Mouse (Mus musculus) forebrain, postnatal 0 days (tissue): ENCODE data around the gene Tle6. TPM values are rescaled to one million over a fixed set of nuclear protein-coding genes. Genes with fewer than 3 reads are reported as not detected.
A peak's percentile ranks its signal among the peaks of the same experiment; 100 is the strongest.

ENCODE experiments used
- ATAC-seq: fragments of 200-750 bp; cut with Nextera tagmentation; 2 replicates; pipeline ENCODE4 v1.8.0; 2017; ENCODE audit warnings: mild to moderate bottlenecking, moderate library complexity
- DNase-seq: peaks from one replicate; pipeline ENCODE4 v3.0.0-alpha.2; 2015
- H3K27ac ChIP-seq: fragments of 300-500 bp; sonication (generic); 2 replicates; pipeline ENCODE4 v1.5.1; 2014; ENCODE audit warnings: low read depth, mild to moderate bottlenecking, antibody characterized with exemption, low read length, moderate library complexity, mixed read lengths
- H3K27me3 ChIP-seq: fragments of 300-500 bp; sonication (generic); 2 replicates; pipeline ENCODE4 v1.6.1; 2014; ENCODE audit warnings: mild to moderate bottlenecking, low read length, mixed read lengths; ENCODE audit not compliant: insufficient read depth
- H3K36me3 ChIP-seq: fragments of 300-500 bp; sonication (generic); 2 replicates; pipeline ENCODE4 v1.6.1; 2014; ENCODE audit warnings: mild to moderate bottlenecking, moderate library complexity; ENCODE audit not compliant: insufficient read depth
- H3K4me1 ChIP-seq: fragments of 300-500 bp; sonication (generic); 2 replicates; pipeline ENCODE4 v1.6.1; 2014; ENCODE audit warnings: antibody characterized with exemption; ENCODE audit not compliant: insufficient read depth
- H3K4me2 ChIP-seq: fragments of 300-500 bp; sonication (generic); 2 replicates; pipeline ENCODE4 v1.6.1; 2014; ENCODE audit warnings: low read depth, mild to moderate bottlenecking, moderate library complexity
- H3K4me3 ChIP-seq: fragments of 300-500 bp; sonication (generic); 2 replicates; pipeline ENCODE4 v1.5.1; 2014; ENCODE audit warnings: low read depth, low read length, mixed read lengths
- H3K9ac ChIP-seq: fragments of 300-500 bp; sonication (generic); 2 replicates; pipeline ENCODE4 v1.6.1; 2014; ENCODE audit warnings: mild to moderate bottlenecking
- H3K9me3 ChIP-seq: fragments of 300-500 bp; sonication (generic); 2 replicates; pipeline ENCODE4 v1.6.1; 2016; ENCODE audit warnings: low read length
- CTCF ChIP-seq: sonication (generic); IDR thresholded peaks from 2 replicates; pipeline ENCODE4 v1.5.1; 2016; ENCODE audit warnings: antibody characterized with exemption, control low read depth, low read depth
- WGBS: fragments of 180-500 bp; shearing (Covaris S2); extraction: QIAGEN DNeasy Blood & Tissue Kit; methylation state at CpG from one replicate; pipeline ENCODE4 v1.1.7; 2014; 5-methylcytosine and 5-hydroxymethylcytosine counted together
- polyA plus RNA-seq: library from polyadenylated mRNA; unstranded; fragments of >200 nt; fragmentation: Nextera tagmentation; extraction: Ambion mirVana; gene quantifications from 2 replicates; pipeline ENCODE4 v1.2.1, GENCODE M21; 2015
- total RNA-seq: library from RNA; depleted of rRNA; stranded (reverse); fragments of >200 nt; gene quantifications from 2 replicates; pipeline ENCODE4 v1.2.3, GENCODE M21; 2014

The Tle6 gene
- total and polyA plus RNA-seq, 2 experiments from 2014 or later = 4.2 to 14.1 TPM

- TF ChIP-seq CTCF = no peak
- Histone ChIP-seq H3K27ac (no peak overlapping the region), H3K27me3 (peaks cover 17% of the 10 kb centered on the region), H3K4me1 (peaks cover 17% of the 10 kb centered on the region), H3K36me3 (no peaks in the 10 kb centered on the region), H3K9ac (no peak overlapping the region), H3K9me3 (no peaks in the 10 kb centered on the region), H3K4me3 (no peak overlapping the region), H3K4me2 (no peak overlapping the region)
- 88% methylated on average over 5 of the region's 5 CpGs for WGBS
- DNase-seq (no peak), ATAC-seq (no peak)
These were observed 1.2 kb downstream of the Tle6 start for GRCm38 (mm10) chr10:81599630-81600029.

GRCm38 (mm10) chr10:81598871-81599270 is 2.0 kb downstream of the Tle6 start:
- H3K4me3 ChIP-seq = no peak overlapping the region
- H3K27me3 ChIP-seq = peaks cover 18% of the 10 kb centered on the region
- DNase-seq = no peak
- peaks cover 17% of the 10 kb centered on the region for H3K4me1 ChIP-seq
- no peak overlapping the region for H3K27ac ChIP-seq
- 66% methylated on average over 6 of the region's 6 CpGs for WGBS
- no peak overlapping the region for H3K4me2 ChIP-seq
- no peak overlapping the region for H3K9ac ChIP-seq
- TF ChIP-seq CTCF = no peak
- no peak for ATAC-seq
- no peaks in the 10 kb centered on the region for H3K9me3 ChIP-seq
- H3K36me3 ChIP-seq = no peaks in the 10 kb centered on the region

GRCm38 (mm10) chr10:81598342-81598741 is 2.5 kb downstream of the Tle6 start:
- no peak for TF ChIP-seq CTCF
- Histone ChIP-seq H3K9me3 (no peaks in the 10 kb centered on the region), H3K36me3 (no peaks in the 10 kb centered on the region), H3K4me1 (peaks cover 17% of the 10 kb centered on the region), H3K4me3 (no peak overlapping the region), H3K9ac (no peak overlapping the region), H3K27me3 (peaks cover 18% of the 10 kb centered on the region), H3K27ac (no peak overlapping the region), H3K4me2 (no peak overlapping the region)
- no peak for ATAC-seq
- 51% methylated on average over 3 of the region's 3 CpGs for WGBS
- DNase-seq = no peak

GRCm38 (mm10) chr10:81597137-81597950 is 3.5 kb downstream of the Tle6 start:
- H3K4me2 ChIP-seq = peak overlapping the region; percentile 29; the same call in 1 of the 2 replicates
- H3K36me3 ChIP-seq = no peaks in the 10 kb centered on the region
- H3K27ac ChIP-seq = no peak overlapping the region
- H3K9me3 ChIP-seq = no peaks in the 10 kb centered on the region
- DNase-seq (no peak), ATAC-seq (peak; percentile 14; the same call in 1 of the 2 replicates)
- H3K27me3 ChIP-seq = peaks cover 23% of the 10 kb centered on the region
- WGBS = 5% methylated on average over 11 of the region's 12 CpGs
- H3K4me1 ChIP-seq = peaks cover 17% of the 10 kb centered on the region
- H3K4me3 ChIP-seq = no peak overlapping the region
- TF ChIP-seq CTCF = no peak
- H3K9ac ChIP-seq = no peak overlapping the region

GRCm38 (mm10) chr10:81596611-81597010 is 4.3 kb downstream of the Tle6 start:
- TF ChIP-seq CTCF = no peak
- DNase-seq (no peak), ATAC-seq (no peak)
- Histone ChIP-seq H3K27ac (no peak overlapping the region), H3K4me2 (peak overlapping the region; percentile 29), H3K36me3 (no peaks in the 10 kb centered on the region), H3K4me3 (no peak overlapping the region), H3K9me3 (no peaks in the 10 kb centered on the region), H3K27me3 (peaks cover 23% of the 10 kb centered on the region), H3K4me1 (peaks cover 17% of the 10 kb centered on the region), H3K9ac (0 out of 2 replicates have a peak overlapping the region, but pooled peaks have one; percentile 22)
- 5% methylated on average over 10 of the region's 10 CpGs for WGBS

- H3K27ac ChIP-seq = no peak overlapping the region
- ATAC-seq (no peak), DNase-seq (no peak)
- 44% methylated on average over 5 of the region's 5 CpGs for WGBS
- no peaks in the 10 kb centered on the region for H3K36me3 ChIP-seq
- no peak overlapping the region for H3K4me3 ChIP-seq
- H3K4me2 ChIP-seq = no peak overlapping the region
- TF ChIP-seq CTCF = no peak
- H3K9ac ChIP-seq = no peak overlapping the region
- no peaks in the 10 kb centered on the region for H3K9me3 ChIP-seq
- peaks cover 12% of the 10 kb centered on the region for H3K4me1 ChIP-seq
- peaks cover 23% of the 10 kb centered on the region for H3K27me3 ChIP-seq
These were observed 5.3 kb downstream of the Tle6 start for GRCm38 (mm10) chr10:81595599-81595998.

GRCm38 (mm10) chr10:81593935-81594334 is 6.9 kb downstream of the Tle6 start:
- H3K4me1 ChIP-seq = peaks cover 11% of the 10 kb centered on the region
- no peaks in the 10 kb centered on the region for H3K36me3 ChIP-seq
- H3K27ac ChIP-seq = no peak overlapping the region
- TF ChIP-seq CTCF = no peak
- 76% methylated on average over 18 of the region's 18 CpGs for WGBS
- ATAC-seq (no peak), DNase-seq (no peak)
- no peaks in the 10 kb centered on the region for H3K9me3 ChIP-seq
- H3K27me3 ChIP-seq = peaks cover 24% of the 10 kb centered on the region
- no peak overlapping the region for H3K4me3 ChIP-seq
- no peak overlapping the region for H3K9ac ChIP-seq
- H3K4me2 ChIP-seq = no peak overlapping the region
